Mouse (Mus musculus): ENCODE results near the gene Ace3. TPM values are rescaled to one million over a fixed set of nuclear protein-coding genes. Genes with fewer than 3 reads are reported as not detected.

Ace3 gene
- polyA plus RNA-seq, 1 experiment from 2014 or later: not detected

- ATAC-seq (ENCODE audit: low FRiP score): no peak
- peaks cover 8% of the 10 kb centered on the region; the same call in 1 of the 2 replicates for H3K4me1 ChIP-seq
- no peak overlapping the region for H3K27ac ChIP-seq
- no peak overlapping the region for H3K9ac ChIP-seq
- 75% methylated on average over 6 of the region's 6 CpGs for WGBS
- no peaks in the 10 kb centered on the region for H3K27me3 ChIP-seq
- no peak overlapping the region for H3K4me2 ChIP-seq (replicated peaks)
- no peaks in the 10 kb centered on the region for H3K36me3 ChIP-seq
- H3K4me3 ChIP-seq: no peak overlapping the region
- H3K9me3 ChIP-seq (replicated peaks): no peaks in the 10 kb centered on the region
Observed at GRCm38 (mm10) chr11:105989446-105989845, 5.0 kb upstream of the Ace3 start.

- no peaks in the 10 kb centered on the region for H3K36me3 ChIP-seq
- H3K27ac ChIP-seq: no peak overlapping the region
- peaks cover 8% of the 10 kb centered on the region; the same call in 1 of the 2 replicates for H3K4me1 ChIP-seq
- WGBS: 73% methylated on average over 2 of the region's 2 CpGs
- ATAC-seq (ENCODE audit: low FRiP score): no peak
- H3K9me3 ChIP-seq (replicated peaks): no peaks in the 10 kb centered on the region
- H3K4me2 ChIP-seq (replicated peaks): no peak overlapping the region
- H3K9ac ChIP-seq: no peak overlapping the region
- H3K4me3 ChIP-seq: no peak overlapping the region
- H3K27me3 ChIP-seq: no peaks in the 10 kb centered on the region
Observed at GRCm38 (mm10) chr11:105990231-105990630, 4.2 kb upstream of the Ace3 start.

- Histone ChIP-seq H3K4me1 (no peaks in the 10 kb centered on the region), H3K4me3 (no peak overlapping the region), H3K9ac (no peak overlapping the region), H3K36me3 (no peaks in the 10 kb centered on the region), H3K27ac (no peak overlapping the region), H3K27me3 (no peaks in the 10 kb centered on the region), H3K9me3 (replicated peaks) (no peaks in the 10 kb centered on the region), H3K4me2 (replicated peaks) (no peak overlapping the region)
- no peak for ATAC-seq (ENCODE audit: low FRiP score)
- 94% methylated on average over 6 of the region's 6 CpGs for WGBS
Observed at GRCm38 (mm10) chr11:106000062-106000461, 5.6 kb downstream of the Ace3 start.

- H3K4me2 ChIP-seq (replicated peaks): no peak overlapping the region
- no peak overlapping the region for H3K4me3 ChIP-seq
- H3K27ac ChIP-seq: no peak overlapping the region
- H3K4me1 ChIP-seq: peaks cover 5% of the 10 kb centered on the region; the same call in 1 of the 2 replicates
- no peak overlapping the region for H3K9ac ChIP-seq
- ATAC-seq (ENCODE audit: low FRiP score): no peak
- peaks cover 1% of the 10 kb centered on the region; the same call in 1 of the 2 replicates for H3K27me3 ChIP-seq
- no peaks in the 10 kb centered on the region for H3K36me3 ChIP-seq
- 57% methylated on average over 4 of the region's 4 CpGs for WGBS
- H3K9me3 ChIP-seq (replicated peaks): no peaks in the 10 kb centered on the region
Observed at GRCm38 (mm10) chr11:106001718-106002117, 7.2 kb downstream of the Ace3 start.

GRCm38 (mm10) chr11:106004576-106004975, 10.1 kb downstream of the Ace3 start:
- Histone ChIP-seq H3K27ac (no peak overlapping the region), H3K4me3 (no peak overlapping the region), H3K4me1 (peaks cover 17% of the 10 kb centered on the region), H3K27me3 (peaks cover 16% of the 10 kb centered on the region), H3K9me3 (replicated peaks) (no peaks in the 10 kb centered on the region), H3K9ac (no peak overlapping the region), H3K36me3 (no peaks in the 10 kb centered on the region), H3K4me2 (replicated peaks) (no peak overlapping the region)
- ATAC-seq (ENCODE audit: low FRiP score): no peak
- 86% methylated on average over 1 of the region's 1 CpGs for WGBS

- ATAC-seq (ENCODE audit: low FRiP score): no peak
- Histone ChIP-seq H3K4me2 (replicated peaks) (no peak overlapping the region), H3K27me3 (peaks cover 26% of the 10 kb centered on the region), H3K9ac (no peak overlapping the region), H3K36me3 (no peaks in the 10 kb centered on the region), H3K27ac (no peak overlapping the region), H3K4me1 (peaks cover 19% of the 10 kb centered on the region), H3K4me3 (no peak overlapping the region), H3K9me3 (replicated peaks) (no peaks in the 10 kb centered on the region)
- 33% methylated on average over 5 of the region's 5 CpGs for WGBS
Observed at GRCm38 (mm10) chr11:106005970-106006369, 11.5 kb downstream of the Ace3 start.

GRCm38 (mm10) chr11:106007821-106008220, 13.3 kb downstream of the Ace3 start, which contains the start of gene Kcnh6:
TSS of gene Kcnh6 (plus strand) at chr11:106008124.
- 0% methylated on average over 20 of the region's 25 CpGs for WGBS
- H3K9ac ChIP-seq: no peak within 1 kb of the TSS
- no peaks in the 10 kb centered on the region for H3K36me3 ChIP-seq
- no peaks in the 10 kb centered on the region for H3K9me3 ChIP-seq (replicated peaks)
- H3K4me1 ChIP-seq: peaks cover 23% of the 10 kb centered on the region
- H3K4me3 ChIP-seq: peak within 1 kb of the TSS; percentile 22
- H3K27ac ChIP-seq: no peak within 1 kb of the TSS
- ATAC-seq (ENCODE audit: low FRiP score): no peak
- H3K27me3 ChIP-seq: peaks cover 26% of the 10 kb centered on the region
- H3K4me2 ChIP-seq (replicated peaks): peak within 1 kb of the TSS; percentile 51

- WGBS: 47% methylated on average over 7 of the region's 7 CpGs
- H3K27me3 ChIP-seq: peaks cover 22% of the 10 kb centered on the region
- no peaks in the 10 kb centered on the region for H3K36me3 ChIP-seq
- no peak overlapping the region for H3K9ac ChIP-seq
- H3K4me3 ChIP-seq: no peak overlapping the region
- H3K4me2 ChIP-seq (replicated peaks): no peak overlapping the region
- H3K9me3 ChIP-seq (replicated peaks): no peaks in the 10 kb centered on the region
- no peak overlapping the region for H3K27ac ChIP-seq
- peaks cover 24% of the 10 kb centered on the region for H3K4me1 ChIP-seq
- ATAC-seq (ENCODE audit: low FRiP score): no peak
Observed at GRCm38 (mm10) chr11:106012711-106013110, 18.2 kb downstream of the Ace3 start.

- WGBS: 70% methylated on average over 11 of the region's 11 CpGs
- Histone ChIP-seq H3K4me1 (peaks cover 19% of the 10 kb centered on the region), H3K4me3 (no peak overlapping the region), H3K9me3 (replicated peaks) (no peaks in the 10 kb centered on the region), H3K36me3 (no peaks in the 10 kb centered on the region), H3K4me2 (replicated peaks) (no peak overlapping the region), H3K27ac (no peak overlapping the region), H3K27me3 (peaks cover 19% of the 10 kb centered on the region), H3K9ac (no peak overlapping the region)
- ATAC-seq (ENCODE audit: low FRiP score): no peak
Observed at GRCm38 (mm10) chr11:106013556-106014225, 19.2 kb downstream of the Ace3 start.

GRCm38 (mm10) chr11:106016440-106016839, 22.0 kb downstream of the Ace3 start:
- Histone ChIP-seq H3K9me3 (replicated peaks) (no peaks in the 10 kb centered on the region), H3K27ac (no peak overlapping the region), H3K4me2 (replicated peaks) (no peak overlapping the region), H3K27me3 (peaks cover 25% of the 10 kb centered on the region), H3K4me3 (no peak overlapping the region), H3K36me3 (no peaks in the 10 kb centered on the region), H3K4me1 (peaks cover 24% of the 10 kb centered on the region), H3K9ac (no peak overlapping the region)
- no peak for ATAC-seq (ENCODE audit: low FRiP score)
- 85% methylated on average over 5 of the region's 5 CpGs for WGBS

GRCm38 (mm10) chr11:106020051-106020763, 25.7 kb downstream of the Ace3 start:
- ATAC-seq (ENCODE audit: low FRiP score): peak; percentile 72
- H3K4me3 ChIP-seq: peak overlapping the region; percentile 40
- peak overlapping the region; percentile 80 for H3K4me2 ChIP-seq (replicated peaks)
- peaks cover 14% of the 10 kb centered on the region for H3K4me1 ChIP-seq
- no peak overlapping the region for H3K27ac ChIP-seq
- H3K9ac ChIP-seq: peak overlapping the region; percentile 65; the same call in 1 of the 2 replicates
- under 1% methylated on average over 50 of the region's 50 CpGs for WGBS
- no peaks in the 10 kb centered on the region for H3K36me3 ChIP-seq
- H3K9me3 ChIP-seq (replicated peaks): no peaks in the 10 kb centered on the region
- peaks cover 32% of the 10 kb centered on the region for H3K27me3 ChIP-seq

- Histone ChIP-seq H3K9me3 (replicated peaks) (no peaks in the 10 kb centered on the region), H3K27ac (no peak overlapping the region), H3K9ac (no peak overlapping the region), H3K27me3 (peaks cover 13% of the 10 kb centered on the region), H3K4me1 (0 out of 2 replicates have a peak, but pooled peaks cover 1% of the 10 kb centered on the region), H3K4me2 (replicated peaks) (no peak overlapping the region), H3K36me3 (no peaks in the 10 kb centered on the region), H3K4me3 (no peak overlapping the region)
- ATAC-seq (ENCODE audit: low FRiP score): no peak
- 91% methylated on average over 3 of the region's 3 CpGs for WGBS
Observed at GRCm38 (mm10) chr11:106025774-106026173, 31.3 kb downstream of the Ace3 start.

All from hindbrain, embryonic 12.5 days (tissue).